Mouse (Mus musculus) stomach, embryonic 16.5 days (tissue): ENCODE measurements around the gene Tmem127. TPM values are rescaled to one million over a fixed set of nuclear protein-coding genes. Genes with fewer than 3 reads are reported as not detected.
"Not testable (repeated sequence)": the region's sequence is repeated elsewhere in the genome, so short reads cannot be mapped to it uniquely, and the experiment has no call there.

Experiments used
- ATAC-seq: fragments of 200-750 bp; cut with Nextera tagmentation; 2 replicates; pipeline ENCODE4 v1.8.0; 2017; ENCODE audit warnings: moderate number of reproducible peaks, moderate TSS enrichment; ENCODE audit not compliant: insufficient read depth, low FRiP score
- H3K27ac ChIP-seq: fragments of 300-500 bp; sonication (generic); 2 replicates; pipeline ENCODE4 v1.5.1; 2014; ENCODE audit warnings: low read length
- H3K27me3 ChIP-seq: fragments of 300-500 bp; sonication (generic); 2 replicates; pipeline ENCODE4 v1.6.1; 2014; ENCODE audit warnings: low read length, control low read depth, mixed read lengths; ENCODE audit not compliant: control insufficient read depth, insufficient read depth
- H3K36me3 ChIP-seq: fragments of 300-500 bp; sonication (generic); 2 replicates; pipeline ENCODE4 v1.6.1; 2014; ENCODE audit warnings: low read length; ENCODE audit not compliant: control insufficient read depth, insufficient read depth
- H3K4me1 ChIP-seq: fragments of 300-500 bp; sonication (generic); 2 replicates; pipeline ENCODE4 v1.6.1; 2014; ENCODE audit warnings: low read length, control low read depth, mixed read lengths; ENCODE audit not compliant: control insufficient read depth, insufficient read depth
- H3K4me2 ChIP-seq: fragments of 300-500 bp; sonication (generic); 2 replicates; pipeline ENCODE4 v1.6.1; 2014; ENCODE audit warnings: low read depth, low read length, mixed read lengths
- H3K4me3 ChIP-seq: fragments of 300-500 bp; sonication (generic); replicated peaks from 2 replicates; pipeline ENCODE4 v1.5.1; 2014; ENCODE audit warnings: mild to moderate bottlenecking, low read length
- H3K9ac ChIP-seq: fragments of 300-500 bp; sonication (generic); 2 replicates; pipeline ENCODE4 v1.6.1; 2014; ENCODE audit warnings: low read length
- H3K9me3 ChIP-seq: fragments of 300-500 bp; sonication (generic); replicated peaks from 2 replicates; pipeline ENCODE4 v1.6.1; 2016; ENCODE audit warnings: low read length, control low read depth; ENCODE audit not compliant: control insufficient read depth
- WGBS: fragments of 180-500 bp; shearing (Covaris S2); extraction: QIAGEN DNeasy Blood & Tissue Kit; methylation state at CpG from one replicate; pipeline ENCODE4 v1.1.7; 2014; 5-methylcytosine and 5-hydroxymethylcytosine counted together
- polyA plus RNA-seq: library from polyadenylated mRNA; unstranded; fragments of >200 nt; fragmentation: Nextera tagmentation; extraction: Ambion mirVana; gene quantifications from 2 replicates; pipeline ENCODE4 v1.2.1, GENCODE M21; 2015

Tmem127 gene
- 24.5 and 25.0 TPM in 2 replicates for polyA plus RNA-seq

DNA sequence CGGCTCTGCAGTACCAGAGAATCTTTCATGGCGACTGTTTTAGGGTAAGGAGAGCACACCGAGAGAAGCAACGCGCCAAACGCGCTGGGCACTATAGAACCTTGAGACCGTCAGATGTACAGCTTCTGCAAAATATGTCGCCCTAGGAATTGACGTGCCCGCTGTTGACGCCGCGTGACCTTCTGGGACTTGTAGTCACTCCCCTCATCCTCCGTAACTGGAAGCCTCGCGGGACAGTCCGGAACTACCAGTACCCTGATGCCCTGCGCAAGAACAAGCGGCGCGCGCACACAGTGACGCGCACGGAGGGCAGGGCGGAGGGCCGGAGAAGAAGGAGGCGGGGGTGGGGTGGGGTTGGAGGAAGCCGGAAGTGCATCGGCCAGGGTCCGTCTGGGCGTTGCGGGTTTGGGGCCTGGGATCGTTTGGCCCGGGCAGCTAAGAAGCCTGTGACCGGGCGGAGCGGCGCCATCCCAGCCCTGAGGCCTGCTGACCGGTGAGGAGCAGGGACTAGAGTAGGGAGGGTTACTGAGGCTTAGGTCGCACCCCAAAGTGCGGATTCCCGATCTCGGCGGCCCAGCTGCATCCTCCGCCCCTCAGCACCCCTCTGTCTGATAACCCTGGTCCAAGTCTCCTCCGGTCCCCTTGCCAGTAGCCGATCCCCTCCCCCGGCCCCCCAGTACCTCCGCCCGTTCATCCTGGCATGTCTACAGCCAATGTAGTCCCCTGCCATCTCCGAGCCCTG, at the start of gene Tmem127, which contains the start of gene Ciao1:
Gene Tmem127 (plus strand): TSS at position 317 of the 742 bp plus-strand sequence.
Gene Ciao1 (minus strand): TSS at position 225 of the 742 bp plus-strand sequence.
- Histone ChIP-seq H3K4me3 (peak within 1 kb of the TSS; percentile 93), H3K27me3 (no peaks in the 10 kb centered on the region), H3K4me2 (peak within 1 kb of the TSS; percentile 91), H3K9me3 (no peaks in the 10 kb centered on the region), H3K9ac (peak within 1 kb of the TSS; percentile 90), H3K36me3 (peaks cover 7% of the 10 kb centered on the region), H3K4me1 (peaks cover 23% of the 10 kb centered on the region), H3K27ac (peak within 1 kb of the TSS; percentile 78)
- WGBS, result under 1% methylated on average over 53 of the region's 53 CpGs
- peak; percentile 99 for ATAC-seq

GRCm38 (mm10) chr2:127204932-127205331, 42.8 kb upstream of the Tmem127 start:
- Histone ChIP-seq H3K4me3 (no peak overlapping the region), H3K9ac (no peak overlapping the region), H3K9me3 (no peaks in the 10 kb centered on the region), H3K27ac (no peak overlapping the region), H3K36me3 (no peaks in the 10 kb centered on the region), H3K4me1 (peaks cover 7% of the 10 kb centered on the region), H3K4me2 (no peak overlapping the region), H3K27me3 (no peaks in the 10 kb centered on the region)
- ATAC-seq, result no peak
- WGBS, result 30% methylated on average over 3 of the region's 3 CpGs

DNA sequence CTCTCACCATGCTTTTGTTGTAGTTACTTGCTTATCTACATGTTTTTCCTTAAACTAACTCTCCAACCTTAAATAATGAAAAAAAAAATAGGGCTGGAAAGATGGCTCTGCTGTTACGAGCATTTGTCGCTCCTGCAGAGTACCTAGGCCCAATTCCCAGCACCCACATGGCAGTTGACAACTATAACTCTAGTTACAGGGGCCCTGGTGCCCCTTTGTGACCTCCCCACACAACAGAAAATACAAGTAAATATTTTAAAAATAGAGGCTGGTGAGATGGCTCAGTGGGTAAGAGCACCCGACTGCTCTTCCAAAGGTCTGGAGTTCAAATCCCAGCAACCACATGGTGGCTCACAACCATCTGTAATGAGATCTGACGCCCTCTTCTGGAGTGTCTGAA, 41.8 kb upstream of the Tmem127 start:
- WGBS, result 86% methylated on average over 4 of the region's 4 CpGs
- H3K4me3 ChIP-seq, ATAC-seq, H3K9me3 ChIP-seq, H3K9ac ChIP-seq, H3K36me3 ChIP-seq, H3K27me3 ChIP-seq, H3K4me2 ChIP-seq, H3K4me1 ChIP-seq, H3K27ac ChIP-seq: not testable (repeated sequence)

DNA sequence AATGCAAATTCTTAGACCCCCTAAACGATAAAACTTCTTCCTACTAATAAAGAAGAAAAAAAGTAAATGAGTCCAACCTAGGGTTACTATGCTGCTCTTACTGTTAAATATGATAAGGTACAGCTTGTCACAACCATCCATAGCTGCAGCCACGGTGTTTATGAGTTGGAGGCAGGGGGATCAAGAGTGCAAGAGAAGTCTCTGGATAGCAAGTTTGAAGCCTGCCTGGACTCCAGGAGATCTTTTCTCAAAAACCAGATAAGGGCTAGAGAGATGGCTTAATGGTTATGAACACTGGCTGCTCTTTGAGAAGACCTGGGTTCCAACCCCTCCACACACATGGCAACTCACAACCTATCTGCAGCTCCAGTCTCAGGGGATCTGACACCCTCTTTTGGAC, 40.8 kb upstream of the Tmem127 start:
- no peaks in the 10 kb centered on the region for H3K27me3 ChIP-seq
- peaks cover 7% of the 10 kb centered on the region for H3K4me1 ChIP-seq
- H3K9ac ChIP-seq, result no peak overlapping the region
- ATAC-seq, result no peak
- H3K4me2 ChIP-seq, result no peak overlapping the region
- no peaks in the 10 kb centered on the region for H3K9me3 ChIP-seq
- no peak overlapping the region for H3K27ac ChIP-seq
- no peak overlapping the region for H3K4me3 ChIP-seq
- peaks cover 8% of the 10 kb centered on the region for H3K36me3 ChIP-seq
- 92% methylated on average over 2 of the region's 2 CpGs for WGBS

GRCm38 (mm10) chr2:127207547-127208451, 39.9 kb upstream of the Tmem127 start, which contains the start of the genes 1810024B03Rik and Snrnp200:
Gene 1810024B03Rik, minus strand, starts transcription at chr2:127208280.
Gene Snrnp200, plus strand, starts transcription at chr2:127208386.
- peak within 1 kb of the TSS; percentile 91 for H3K9ac ChIP-seq
- H3K4me2 ChIP-seq, result peak within 1 kb of the TSS; percentile 84
- no peaks in the 10 kb centered on the region for H3K9me3 ChIP-seq
- no peaks in the 10 kb centered on the region for H3K27me3 ChIP-seq
- H3K27ac ChIP-seq, result peak within 1 kb of the TSS; percentile 75
- peak; percentile 98 for ATAC-seq
- 10% methylated on average over 36 of the region's 36 CpGs for WGBS
- H3K36me3 ChIP-seq, result peaks cover 8% of the 10 kb centered on the region
- H3K4me1 ChIP-seq, result peaks cover 7% of the 10 kb centered on the region
- peak within 1 kb of the TSS; percentile 87 for H3K4me3 ChIP-seq

DNA sequence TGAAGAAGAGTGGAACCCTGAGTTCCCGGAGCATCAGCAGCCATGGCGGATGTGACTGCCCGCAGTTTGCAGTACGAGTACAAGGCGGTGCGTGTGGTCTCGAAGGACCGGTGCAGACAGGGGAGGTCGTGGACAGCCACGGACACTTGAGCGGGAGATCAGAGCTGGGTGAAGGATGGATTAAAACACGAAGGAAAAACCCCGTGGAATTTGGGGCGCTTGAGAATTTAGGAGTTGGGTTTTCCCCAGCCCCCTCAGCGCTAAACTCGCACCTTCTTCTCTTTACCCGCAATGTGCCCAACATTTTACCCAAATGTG, 39.3 kb upstream of the Tmem127 start:
- Histone ChIP-seq H3K4me2 (peak overlapping the region; percentile 84), H3K27ac (peak overlapping the region; percentile 75), H3K4me1 (peaks cover 7% of the 10 kb centered on the region), H3K36me3 (peaks cover 8% of the 10 kb centered on the region), H3K9ac (peak overlapping the region; percentile 91), H3K9me3 (no peaks in the 10 kb centered on the region), H3K4me3 (peak overlapping the region; percentile 87), H3K27me3 (no peaks in the 10 kb centered on the region)
- WGBS, result 0% methylated on average over 17 of the region's 17 CpGs
- no peak for ATAC-seq

- ATAC-seq, result no peak
- H3K4me2 ChIP-seq, result no peak overlapping the region
- peaks cover 7% of the 10 kb centered on the region for H3K4me1 ChIP-seq
- 92% methylated on average over 11 of the region's 11 CpGs for WGBS
- no peaks in the 10 kb centered on the region for H3K9me3 ChIP-seq
- H3K27ac ChIP-seq, result no peak overlapping the region
- H3K4me3 ChIP-seq, result no peak overlapping the region
- no peak overlapping the region for H3K9ac ChIP-seq
- H3K36me3 ChIP-seq, result peaks cover 21% of the 10 kb centered on the region
- no peaks in the 10 kb centered on the region for H3K27me3 ChIP-seq
Measured at GRCm38 (mm10) chr2:127210701-127211100, 37.0 kb upstream of the Tmem127 start.

DNA sequence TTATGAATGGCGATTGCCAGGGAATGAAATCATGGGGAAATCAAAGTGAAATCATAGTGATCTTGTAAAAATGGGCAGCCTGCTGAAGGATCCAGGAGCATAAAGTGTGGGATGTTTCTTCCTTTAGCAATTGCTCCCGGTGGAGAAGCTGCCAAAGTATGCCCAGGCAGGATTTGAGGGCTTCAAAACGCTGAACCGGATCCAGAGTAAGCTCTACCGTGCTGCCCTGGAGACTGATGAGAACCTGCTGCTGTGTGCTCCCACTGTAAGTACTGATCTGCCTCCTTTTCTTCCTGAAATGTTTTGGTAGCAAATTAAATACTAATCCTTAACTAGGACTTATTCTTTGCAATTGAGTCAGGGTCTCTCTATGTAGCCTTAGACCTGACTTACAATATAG, 30.0 kb upstream of the Tmem127 start:
- Histone ChIP-seq H3K36me3 (peaks cover 52% of the 10 kb centered on the region), H3K4me3 (no peak overlapping the region), H3K4me1 (no peaks in the 10 kb centered on the region), H3K27ac (no peak overlapping the region), H3K4me2 (no peak overlapping the region), H3K9ac (no peak overlapping the region), H3K9me3 (no peaks in the 10 kb centered on the region), H3K27me3 (no peaks in the 10 kb centered on the region)
- ATAC-seq, result no peak
- 94% methylated on average over 5 of the region's 5 CpGs for WGBS

DNA sequence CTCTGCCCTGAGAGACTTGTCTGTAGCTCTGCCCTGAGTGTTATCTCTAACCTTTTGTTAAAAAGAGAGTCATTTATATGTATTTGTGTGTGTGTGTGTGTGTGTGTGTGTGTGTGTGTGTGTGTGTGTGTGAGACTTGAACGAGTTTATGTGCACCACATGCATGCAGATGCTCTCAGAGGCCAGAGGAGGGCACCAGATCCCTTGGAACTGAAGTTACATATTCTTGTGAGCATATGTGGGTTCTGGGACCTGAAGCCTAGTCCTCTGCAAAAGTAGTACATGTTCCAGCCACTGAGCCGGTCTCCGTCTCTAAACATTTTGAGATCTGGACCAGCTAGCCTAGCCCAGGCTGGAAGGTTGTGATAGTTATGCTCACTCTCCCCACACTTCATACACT, 22.4 kb upstream of the Tmem127 start:
- no peaks in the 10 kb centered on the region for H3K9me3 ChIP-seq
- no peaks in the 10 kb centered on the region for H3K27me3 ChIP-seq
- H3K27ac ChIP-seq, result no peak overlapping the region
- no peak overlapping the region for H3K9ac ChIP-seq
- peaks cover 52% of the 10 kb centered on the region for H3K36me3 ChIP-seq
- ATAC-seq, result no peak
- 98% methylated on average over 3 of the region's 3 CpGs for WGBS
- no peak overlapping the region for H3K4me2 ChIP-seq
- H3K4me3 ChIP-seq, result no peak overlapping the region
- no peaks in the 10 kb centered on the region for H3K4me1 ChIP-seq
